ENCODE assay signal across 8 mouse cellular contexts in genomic region chr11:102447497-102447896, GRCm38 (mm10). TPM values are rescaled to one million over a fixed set of nuclear protein-coding genes. Genes with fewer than 3 reads are reported as not detected.
DNase-seq lines count a peak whose midpoint lies in the region; ATAC-seq and TF ChIP-seq lines count a peak whose summit lies in the region.

Gene Fam171a2, minus strand, starts transcription at chr11:102447682.

- H3K4me1 ChIP-seq in cortical plate, adult 2 months (ENCODE audit: control insufficient read depth, insufficient read depth, low read length): peaks cover 6% of the 10 kb centered on the region
- peaks cover 21% of the 10 kb centered on the region; the same call in 1 of the 2 replicates for H3K4me1 ChIP-seq in hindbrain, postnatal 0 days (ENCODE audit: insufficient read depth, low read length)
- peaks cover 22% of the 10 kb centered on the region for H3K4me1 ChIP-seq in limb, embryonic 11.5 days (ENCODE audit: control insufficient read depth, insufficient read depth, low read length)
- peaks cover 27% of the 10 kb centered on the region for H3K4me1 ChIP-seq in midbrain, embryonic 11.5 days (ENCODE audit: control insufficient read depth, insufficient read depth, low read length)
- peaks cover 42% of the 10 kb centered on the region for H3K4me1 ChIP-seq in stomach, embryonic 14.5 days (ENCODE audit: control insufficient read depth, insufficient read depth, low read length)

- TF ChIP-seq CTCF in cortical plate, adult 2 months (IDR thresholded peaks at IDR 0.05; ENCODE audit: extremely low read depth, insufficient read depth, low read length): 0 out of 2 replicates have a peak, but pooled peaks have one; percentile 20
- peak; percentile 8 for TF ChIP-seq CTCF in hindbrain, postnatal 0 days (IDR thresholded peaks at IDR 0.05; ENCODE audit: low read depth)

- TF ChIP-seq POLR2A in cortical plate, adult 2 months (IDR thresholded peaks at IDR 0.05; ENCODE audit: extremely low read depth, insufficient read depth, low read length): peak; percentile 61

- peaks cover 5% of the 10 kb centered on the region; the same call in 1 of the 2 replicates for H3K36me3 ChIP-seq in hindbrain, postnatal 0 days (ENCODE audit: insufficient read depth, low read length)
- no peaks in the 10 kb centered on the region for H3K36me3 ChIP-seq in limb, embryonic 11.5 days (ENCODE audit: control insufficient read depth, insufficient read depth, low read length)
- peaks cover 4% of the 10 kb centered on the region; the same call in 1 of the 2 replicates for H3K36me3 ChIP-seq in midbrain, embryonic 11.5 days (ENCODE audit: control insufficient read depth, insufficient read depth, low read length)
- peaks cover 4% of the 10 kb centered on the region; the same call in 1 of the 2 replicates for H3K36me3 ChIP-seq in stomach, embryonic 14.5 days (ENCODE audit: control insufficient read depth, insufficient read depth, low read length)

- peak within 1 kb of the TSS; percentile 80 for H3K4me3 ChIP-seq in cortical plate, adult 2 months (ENCODE audit: insufficient read depth, low read length)
- peak within 1 kb of the TSS; percentile 95 for H3K4me3 ChIP-seq in hindbrain, postnatal 0 days (ENCODE audit: low read length)
- peak within 1 kb of the TSS; percentile 95 for H3K4me3 ChIP-seq in limb, embryonic 11.5 days (ENCODE audit: low read depth, low read length)
- H3K4me3 ChIP-seq in midbrain, embryonic 11.5 days (ENCODE audit: low read depth, low read length): peak within 1 kb of the TSS; percentile 93
- H3K4me3 ChIP-seq in stomach, embryonic 14.5 days (ENCODE audit: low read depth, low read length): peak within 1 kb of the TSS; percentile 96

- peak within 1 kb of the TSS; percentile 77 for H3K27ac ChIP-seq in cortical plate, adult 2 months (ENCODE audit: insufficient read depth, low read length)
- H3K27ac ChIP-seq in hindbrain, postnatal 0 days: peak within 1 kb of the TSS; percentile 96
- H3K27ac ChIP-seq in limb, embryonic 11.5 days (replicated peaks; ENCODE audit: low read depth, low read length): peak within 1 kb of the TSS; percentile 83
- H3K27ac ChIP-seq in midbrain, embryonic 11.5 days (ENCODE audit: low read depth, low read length): peak within 1 kb of the TSS; percentile 90
- peak within 1 kb of the TSS; percentile 92 for H3K27ac ChIP-seq in stomach, embryonic 14.5 days (ENCODE audit: low read length)

- peak; percentile 77 for DNase-seq in 3134 (ENCODE audit: extremely low read depth, insufficient read length, low spot score)
- DNase-seq in R1 (ENCODE audit: low read depth, low spot score): peak; percentile 69
- DNase-seq in gastrocnemius, postnatal 25 days: peak; percentile 69
- DNase-seq in hindbrain, postnatal 0 days (ENCODE audit: low spot score): peak; percentile 89
- DNase-seq in limb, embryonic 11.5 days (ENCODE audit: low spot score): peak; percentile 95
- DNase-seq in midbrain, embryonic 11.5 days (ENCODE audit: low spot score, missing footprints): peak; percentile 99

- peak within 1 kb of the TSS; percentile 80 for H3K4me2 ChIP-seq in hindbrain, postnatal 0 days (ENCODE audit: low read depth, low read length)
- peak within 1 kb of the TSS; percentile 55 for H3K4me2 ChIP-seq in limb, embryonic 11.5 days (ENCODE audit: low read depth, severe bottlenecking)
- peak within 1 kb of the TSS; percentile 86 for H3K4me2 ChIP-seq in midbrain, embryonic 11.5 days
- H3K4me2 ChIP-seq in stomach, embryonic 14.5 days (replicated peaks; ENCODE audit: low read depth, low read length): peak within 1 kb of the TSS; percentile 92

- WGBS in hindbrain, postnatal 0 days: 0% methylated on average over 39 of the region's 40 CpGs
- WGBS in limb, embryonic 11.5 days: 1% methylated on average over 39 of the region's 40 CpGs
- under 1% methylated on average over 28 of the region's 40 CpGs for WGBS in midbrain, embryonic 11.5 days
- WGBS in stomach, embryonic 14.5 days: under 1% methylated on average over 40 of the region's 40 CpGs

- peak; percentile 83 for ATAC-seq in hindbrain, postnatal 0 days
- peak; percentile 70 for ATAC-seq in limb, embryonic 11.5 days (ENCODE audit: insufficient number of reproducible peaks, low FRiP score, low TSS enrichment, low read depth)
- ATAC-seq in midbrain, embryonic 11.5 days (ENCODE audit: low FRiP score): peak; percentile 86
- ATAC-seq in stomach, embryonic 14.5 days (ENCODE audit: insufficient number of reproducible peaks, insufficient read depth, low FRiP score, low read depth): peak; percentile 54

- no peaks in the 10 kb centered on the region for H3K27me3 ChIP-seq in hindbrain, postnatal 0 days (ENCODE audit: insufficient read depth, low read length)
- H3K27me3 ChIP-seq in limb, embryonic 11.5 days (ENCODE audit: control insufficient read depth, insufficient read depth, low read length): 0 out of 2 replicates have a peak, but pooled peaks cover 5% of the 10 kb centered on the region
- H3K27me3 ChIP-seq in midbrain, embryonic 11.5 days (ENCODE audit: control insufficient read depth, insufficient read depth, low read length): peaks cover 11% of the 10 kb centered on the region
- no peaks in the 10 kb centered on the region for H3K27me3 ChIP-seq in stomach, embryonic 14.5 days (ENCODE audit: control insufficient read depth, insufficient read depth, low read length)

- H3K9me3 ChIP-seq in hindbrain, postnatal 0 days (ENCODE audit: low read length): no peaks in the 10 kb centered on the region
- no peaks in the 10 kb centered on the region for H3K9me3 ChIP-seq in limb, embryonic 11.5 days (ENCODE audit: control insufficient read depth, low read length)
- H3K9me3 ChIP-seq in midbrain, embryonic 11.5 days (ENCODE audit: control insufficient read depth, low read length): no peaks in the 10 kb centered on the region
- no peaks in the 10 kb centered on the region for H3K9me3 ChIP-seq in stomach, embryonic 14.5 days (ENCODE audit: control insufficient read depth, low read depth, low read length)

- peak within 1 kb of the TSS; percentile 99 for H3K9ac ChIP-seq in hindbrain, postnatal 0 days (replicated peaks; ENCODE audit: low read length)
- peak within 1 kb of the TSS; percentile 97 for H3K9ac ChIP-seq in limb, embryonic 11.5 days (ENCODE audit: low read length)
- peak within 1 kb of the TSS; percentile 99 for H3K9ac ChIP-seq in midbrain, embryonic 11.5 days (ENCODE audit: low read length)
- H3K9ac ChIP-seq in stomach, embryonic 14.5 days (replicated peaks; ENCODE audit: low read depth, low read length): peak within 1 kb of the TSS; percentile 96

RNA-seq across cellular contexts. Expression of gene Fam171a2, which starts in this region (rescaled TPM):
- polyA plus RNA-seq in cortical plate, adult 2 months (2012; rRNA removed): 77.9 and 78.3 TPM in 2 replicates
- total RNA-seq in gastrocnemius, postnatal 25 days (2021): 1 to 10 TPM; 1.6 to 2.7 TPM
- total RNA-seq in hindbrain, postnatal 0 days (2014; rRNA removed): 546 and 699 TPM in 2 replicates
- 20.6 and 21.0 TPM in 2 replicates for polyA plus RNA-seq in hindbrain, postnatal 0 days (2015; fragmentation: Nextera tagmentation; extraction: Ambion mirVana)
- polyA plus RNA-seq in limb, embryonic 11.5 days (2014; fragmentation: Nextera tagmentation; extraction: Ambion mirVana): 5.5 and 7.9 TPM in 2 replicates
- polyA plus RNA-seq in midbrain, embryonic 11.5 days (2014; fragmentation: Nextera tagmentation; extraction: Ambion mirVana): 7.2 and 10.6 TPM in 2 replicates
- polyA plus RNA-seq in stomach, embryonic 14.5 days (2014; fragmentation: Nextera tagmentation; extraction: Ambion mirVana): 7.1 and 8.0 TPM in 2 replicates

Comparison
In these comparisons a context has a peak if more than half of its experiments do, and no peak if none do; other contexts are left out.
1. Peak in every context shown above with its lines: DNase-seq, ATAC-seq, H3K4me3 ChIP-seq and H3K27ac ChIP-seq.
2. RNA of gene Fam171a2 (total RNA-seq): 546 to 699 TPM in hindbrain, postnatal 0 days; 1.6 to 2.7 TPM in gastrocnemius, postnatal 25 days; every median in the first group is over 100 times any median in the second.